Mouse (Mus musculus): ENCODE measurements around the gene Cacna1c. TPM values are rescaled to one million over a fixed set of nuclear protein-coding genes. Genes with fewer than 3 reads are reported as not detected.
"Not testable (repeated sequence)": the region's sequence is repeated elsewhere in the genome, so short reads cannot be mapped to it uniquely, and the experiment has no call there.

Cacna1c gene
- total RNA-seq, 2 experiments from 2014 or later = 79.1 to 85.4 TPM

GRCm38 (mm10) chr6:119214190-119214589 is 18.0 kb upstream of the Cacna1c start:
- no peak for DNase-seq (ENCODE audit: low spot score in 2 of 2)

- DNase-seq (ENCODE audit: low spot score in 2 of 2) = no peak
Measured at GRCm38 (mm10) chr6:119213375-119213774, 17.2 kb upstream of the Cacna1c start.

- not testable (repeated sequence) for DNase-seq (ENCODE audit: low spot score in 2 of 2)
Measured at GRCm38 (mm10) chr6:119206006-119206405, 9.8 kb upstream of the Cacna1c start.

- no peak for DNase-seq (ENCODE audit: low spot score in 2 of 2)
Measured at GRCm38 (mm10) chr6:119204915-119205314, 8.7 kb upstream of the Cacna1c start.

DNA sequence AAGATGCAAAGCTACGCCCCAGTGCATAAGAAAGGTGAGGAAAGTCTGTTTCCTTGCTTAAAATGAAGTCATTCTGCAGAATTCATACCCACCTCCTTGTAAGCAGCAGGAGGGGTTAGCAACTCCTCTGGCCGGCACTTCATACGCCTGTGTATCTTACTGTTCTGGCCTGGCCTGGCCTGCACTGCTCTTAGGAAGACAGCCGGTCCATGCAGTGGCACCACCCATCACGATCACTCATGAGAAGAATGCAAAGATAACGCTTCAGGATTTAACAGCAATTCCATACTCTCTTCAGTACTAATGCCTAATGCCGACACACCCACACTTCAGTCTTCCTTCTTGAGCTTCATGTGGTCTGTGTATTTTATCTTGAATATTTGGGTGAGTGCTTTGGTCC is 8.1 kb upstream of the Cacna1c start:
- no peak for DNase-seq (ENCODE audit: low spot score in 2 of 2)

- DNase-seq (ENCODE audit: low spot score in 2 of 2) = no peak
Measured at GRCm38 (mm10) chr6:119201575-119201974, 5.4 kb upstream of the Cacna1c start.

GRCm38 (mm10) chr6:119200362-119200761 is 4.1 kb upstream of the Cacna1c start:
- no peak for DNase-seq (ENCODE audit: low spot score in 2 of 2)

GRCm38 (mm10) chr6:119199274-119199879 is 3.2 kb upstream of the Cacna1c start:
- DNase-seq (ENCODE audit: low spot score in 2 of 2) = no peak

- peak; percentile 47 to 75 for DNase-seq (ENCODE audit: low spot score in 2 of 2)
Measured at GRCm38 (mm10) chr6:119198534-119199273, 2.5 kb upstream of the Cacna1c start.

DNA sequence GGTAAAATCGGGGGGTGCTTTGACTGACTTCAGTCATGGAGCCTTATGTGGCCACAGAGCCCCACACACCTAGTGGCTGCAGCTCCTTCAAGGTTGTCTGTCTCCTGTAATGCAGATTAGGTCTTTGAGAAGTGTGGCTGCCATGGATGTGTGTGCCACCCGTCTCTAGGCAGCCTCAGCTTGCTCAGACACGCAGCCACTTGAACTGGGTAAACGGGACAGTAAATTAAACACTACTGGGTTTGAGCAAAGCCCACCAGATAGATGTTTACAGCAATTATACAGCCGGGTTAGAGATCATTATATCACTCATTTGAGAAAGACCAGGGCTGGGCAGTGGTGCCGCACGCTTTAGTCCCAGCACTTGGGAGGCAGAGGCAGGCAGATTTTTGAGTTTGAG is 1.6 kb downstream of the Cacna1c start:
- no peak for DNase-seq (ENCODE audit: low spot score in 2 of 2)

GRCm38 (mm10) chr6:119194161-119194560 is 2.1 kb downstream of the Cacna1c start:
- no peak for DNase-seq (ENCODE audit: low spot score in 2 of 2)

DNA sequence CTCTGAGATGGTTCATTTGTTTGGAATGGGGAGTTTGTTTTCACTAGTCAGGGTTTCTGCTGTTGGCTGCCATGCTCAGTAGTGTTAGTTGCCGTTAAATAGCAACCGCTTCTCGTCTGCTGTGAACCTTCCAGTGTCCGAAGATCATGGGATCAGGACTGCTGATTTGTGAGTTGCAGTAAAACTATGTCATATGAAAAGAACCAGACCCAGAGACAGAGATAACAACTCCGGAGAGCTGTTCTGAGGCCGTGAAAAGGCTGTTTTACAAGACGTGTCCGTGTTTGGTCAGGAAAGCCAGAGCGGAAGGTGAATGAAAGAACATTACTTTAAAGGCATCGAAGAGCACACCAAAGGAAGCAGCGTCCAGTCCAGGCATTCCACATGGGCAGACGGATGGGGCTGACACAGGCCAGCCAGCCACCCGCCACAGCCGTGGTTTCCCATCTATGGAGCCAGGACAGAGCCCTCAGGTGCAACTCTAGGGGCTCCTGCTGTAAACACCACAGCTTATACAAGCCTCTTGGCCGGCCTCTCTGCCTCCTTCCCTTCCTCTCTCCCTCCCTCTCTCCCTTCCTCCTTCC is 2.6 kb downstream of the Cacna1c start:
- no peak for DNase-seq (ENCODE audit: low spot score in 2 of 2)

DNA sequence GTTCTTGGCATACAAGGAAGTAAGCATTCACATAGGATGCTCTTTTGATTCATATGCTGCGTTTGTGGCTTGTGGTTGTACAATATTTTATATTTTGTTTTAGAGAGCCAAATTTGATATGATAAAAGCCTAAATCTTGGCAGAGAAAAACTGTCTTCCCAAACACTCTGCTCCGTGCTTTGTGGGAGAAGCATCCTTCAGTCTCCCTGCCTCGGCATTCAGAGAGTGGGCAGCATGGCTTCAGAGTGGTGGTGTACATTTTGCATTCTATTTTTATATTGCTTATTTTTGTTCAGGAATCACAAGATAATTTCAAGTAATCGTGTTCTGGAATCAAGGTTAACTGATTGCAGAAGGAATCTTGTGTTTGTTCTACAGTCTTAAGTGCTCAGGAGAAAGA is 4.7 kb downstream of the Cacna1c start:
- no peak for DNase-seq (ENCODE audit: low spot score in 2 of 2)

GRCm38 (mm10) chr6:119187631-119188030 is 8.6 kb downstream of the Cacna1c start:
- no peak for DNase-seq (ENCODE audit: low spot score in 2 of 2)

- DNase-seq (ENCODE audit: low spot score in 2 of 2) = no peak
Measured at GRCm38 (mm10) chr6:119186658-119187057, 9.6 kb downstream of the Cacna1c start.

DNA sequence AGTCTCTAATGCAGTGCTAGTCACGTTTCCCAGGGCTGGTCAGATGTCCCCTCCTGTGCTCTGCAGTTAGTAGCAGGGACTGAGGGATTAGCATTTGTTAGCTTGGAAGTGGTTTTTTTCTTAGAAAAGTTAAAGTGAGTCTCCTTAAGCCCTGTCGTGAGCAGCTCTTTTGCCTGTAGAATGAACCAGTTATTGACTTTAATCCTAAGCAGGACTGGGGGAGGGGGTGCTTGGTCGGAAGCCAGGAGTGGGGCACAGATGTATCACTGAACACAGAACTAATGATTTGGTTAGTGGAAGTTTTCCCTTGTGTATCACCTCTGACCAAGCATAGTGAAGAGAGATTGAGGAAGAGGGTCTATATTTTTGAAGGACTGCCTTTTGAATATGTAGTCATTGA is 12.4 kb downstream of the Cacna1c start:
- DNase-seq (ENCODE audit: low spot score in 2 of 2) = no peak

DNA sequence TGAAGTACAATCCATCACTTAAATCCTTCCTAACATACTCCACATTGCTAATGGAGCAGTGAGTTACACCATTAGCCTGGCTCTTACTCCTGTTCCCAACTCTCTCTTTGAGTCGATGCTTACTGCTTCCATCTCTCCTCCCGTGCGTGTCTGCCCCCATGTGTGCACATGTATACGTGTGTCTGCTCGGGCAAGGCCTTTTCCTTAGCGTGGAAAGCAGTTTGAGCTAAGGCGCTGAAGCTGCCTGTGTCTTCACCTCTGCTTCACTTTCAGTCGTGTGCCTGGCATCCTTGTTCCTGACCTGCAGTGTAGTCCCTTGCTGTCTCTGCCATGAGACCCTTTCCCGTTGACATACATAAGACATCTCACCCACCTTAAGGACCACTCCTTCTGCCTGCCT is 14.0 kb downstream of the Cacna1c start:
- DNase-seq (ENCODE audit: low spot score in 2 of 2) = no peak

DNA sequence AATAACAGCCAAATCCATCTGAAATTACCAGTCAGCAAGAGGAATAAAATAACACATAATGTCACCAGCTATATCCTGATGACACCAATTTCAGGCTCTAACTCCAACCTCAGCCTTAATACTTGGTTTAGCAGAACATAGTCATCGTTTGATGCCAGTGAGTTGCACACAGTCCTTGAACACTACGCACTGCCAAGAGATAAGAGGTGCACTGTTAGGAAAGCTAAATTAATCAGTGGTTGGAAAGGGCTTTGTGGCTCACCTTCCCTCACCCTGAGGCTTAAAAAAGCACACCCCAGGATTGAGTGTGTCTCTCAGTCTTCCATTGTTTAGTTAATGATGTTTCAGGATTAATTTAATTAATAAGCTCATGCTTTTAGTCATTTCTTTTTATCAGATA is 16.0 kb downstream of the Cacna1c start:
- no peak for DNase-seq (ENCODE audit: low spot score in 2 of 2)

DNA sequence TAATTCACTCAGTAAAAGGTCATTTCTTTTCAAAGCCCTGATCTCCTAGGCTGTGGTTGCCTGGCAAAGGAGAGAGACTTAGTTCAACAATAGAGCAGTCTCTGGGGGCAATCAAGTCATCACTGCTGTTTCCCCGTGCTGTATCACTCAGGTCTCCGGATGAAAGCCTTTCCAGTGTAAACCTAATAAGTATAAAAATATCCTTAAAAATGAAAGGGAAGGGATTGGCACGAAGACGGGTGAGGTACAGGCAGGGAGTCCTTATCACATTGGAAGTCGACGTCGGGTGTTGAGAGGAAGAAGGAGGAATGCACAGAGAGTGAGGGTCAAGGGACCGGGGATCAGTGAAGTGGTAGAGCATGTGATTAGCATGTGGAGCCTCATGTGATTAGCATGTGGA is 19.1 kb downstream of the Cacna1c start:
- DNase-seq (ENCODE audit: low spot score in 2 of 2) = no peak

DNA sequence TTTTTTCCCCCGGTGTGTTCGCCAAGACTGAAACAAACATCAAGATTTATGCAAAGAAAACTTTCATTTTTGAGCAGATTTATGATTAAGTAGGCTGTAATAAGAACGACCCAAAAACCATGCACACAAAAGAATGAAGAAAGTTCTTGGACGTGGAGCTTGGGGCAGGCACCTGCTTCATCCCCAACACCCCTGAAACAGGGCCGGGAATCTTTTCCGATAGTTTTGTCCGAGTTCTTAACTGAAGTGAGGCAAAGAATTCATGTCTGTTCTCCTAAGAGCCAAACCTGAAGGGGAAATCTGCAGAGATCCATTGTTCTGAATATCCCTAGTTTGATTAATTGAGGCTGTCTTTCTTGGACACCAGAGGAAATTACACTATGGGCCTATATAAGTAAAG is 20.1 kb downstream of the Cacna1c start:
- DNase-seq (ENCODE audit: low spot score in 2 of 2) = no peak

GRCm38 (mm10) chr6:119175078-119175853 is 21.0 kb downstream of the Cacna1c start, which contains the start of gene Dcp1b:
Dcp1b (plus strand) TSS chr6:119175253.
- DNase-seq (ENCODE audit: low spot score in 2 of 2) = peak; percentile 79 to 88

All from layer of hippocampus, postnatal 14 days (tissue).